Mouse (Mus musculus): ENCODE measurements around the gene Aqp7. TPM values are rescaled to one million over a fixed set of nuclear protein-coding genes. Genes with fewer than 3 reads are reported as not detected.

The Aqp7 gene
- polyA plus RNA-seq, 1 experiment: 0.70 TPM

GRCm38 (mm10) chr4:41042880-41043279 is 5.1 kb downstream of the Aqp7 start:
- no peak overlapping the region for H3K27ac ChIP-seq (ENCODE audit: control insufficient read depth, insufficient read depth, low read depth, low read length, poor library complexity)
- no peaks in the 10 kb centered on the region for H3K4me1 ChIP-seq (ENCODE audit: control insufficient read depth, insufficient read depth, low read length)
- no peak overlapping the region for H3K4me3 ChIP-seq (replicated peaks; ENCODE audit: control insufficient read depth, low read depth, low read length)
- no peak for TF ChIP-seq POLR2A (IDR thresholded peaks at IDR 0.05; ENCODE audit: borderline replicate concordance, control insufficient read depth, low read depth, low read length)
- TF ChIP-seq CTCF (IDR thresholded peaks at IDR 0.05; ENCODE audit: control insufficient read depth, insufficient read depth, low read length): no peak
- WGBS: 85% methylated on average over 12 of the region's 12 CpGs

- H3K4me1 ChIP-seq (ENCODE audit: control insufficient read depth, insufficient read depth, low read length): no peaks in the 10 kb centered on the region
- no peak overlapping the region for H3K4me3 ChIP-seq (replicated peaks; ENCODE audit: control insufficient read depth, low read depth, low read length)
- WGBS: 37% methylated on average over 7 of the region's 7 CpGs
- H3K27ac ChIP-seq (ENCODE audit: control insufficient read depth, insufficient read depth, low read depth, low read length, poor library complexity): no peak overlapping the region
- TF ChIP-seq POLR2A (IDR thresholded peaks at IDR 0.05; ENCODE audit: borderline replicate concordance, control insufficient read depth, low read depth, low read length) (no peak), CTCF (IDR thresholded peaks at IDR 0.05; ENCODE audit: control insufficient read depth, insufficient read depth, low read length) (no peak)
Observed at GRCm38 (mm10) chr4:41040983-41041382, 7.0 kb downstream of the Aqp7 start.

GRCm38 (mm10) chr4:41037942-41038341 is 10.0 kb downstream of the Aqp7 start:
- Histone ChIP-seq H3K4me1 (ENCODE audit: control insufficient read depth, insufficient read depth, low read length) (no peaks in the 10 kb centered on the region), H3K4me3 (replicated peaks; ENCODE audit: control insufficient read depth, low read depth, low read length) (no peak overlapping the region), H3K27ac (ENCODE audit: control insufficient read depth, insufficient read depth, low read depth, low read length, poor library complexity) (no peak overlapping the region)
- 63% methylated on average over 3 of the region's 3 CpGs for WGBS
- no peak for TF ChIP-seq CTCF (IDR thresholded peaks at IDR 0.05; ENCODE audit: control insufficient read depth, insufficient read depth, low read length)
- no peak for TF ChIP-seq POLR2A (IDR thresholded peaks at IDR 0.05; ENCODE audit: borderline replicate concordance, control insufficient read depth, low read depth, low read length)

- 86% methylated on average over 3 of the region's 3 CpGs for WGBS
- no peaks in the 10 kb centered on the region for H3K4me1 ChIP-seq (ENCODE audit: control insufficient read depth, insufficient read depth, low read length)
- no peak for TF ChIP-seq POLR2A (IDR thresholded peaks at IDR 0.05; ENCODE audit: borderline replicate concordance, control insufficient read depth, low read depth, low read length)
- TF ChIP-seq CTCF (IDR thresholded peaks at IDR 0.05; ENCODE audit: control insufficient read depth, insufficient read depth, low read length): no peak
- no peak overlapping the region for H3K4me3 ChIP-seq (replicated peaks; ENCODE audit: control insufficient read depth, low read depth, low read length)
- no peak overlapping the region for H3K27ac ChIP-seq (ENCODE audit: control insufficient read depth, insufficient read depth, low read depth, low read length, poor library complexity)
Observed at GRCm38 (mm10) chr4:41031242-41031641, 16.7 kb downstream of the Aqp7 start.

- TF ChIP-seq CTCF (IDR thresholded peaks at IDR 0.05; ENCODE audit: control insufficient read depth, insufficient read depth, low read length): no peak
- TF ChIP-seq POLR2A (IDR thresholded peaks at IDR 0.05; ENCODE audit: borderline replicate concordance, control insufficient read depth, low read depth, low read length): no peak
- 89% methylated on average over 5 of the region's 5 CpGs for WGBS
- Histone ChIP-seq H3K27ac (ENCODE audit: control insufficient read depth, insufficient read depth, low read depth, low read length, poor library complexity) (no peak overlapping the region), H3K4me1 (ENCODE audit: control insufficient read depth, insufficient read depth, low read length) (no peaks in the 10 kb centered on the region; the same call in 1 of the 2 replicates), H3K4me3 (replicated peaks; ENCODE audit: control insufficient read depth, low read depth, low read length) (no peak overlapping the region)
Observed at GRCm38 (mm10) chr4:41029372-41029771, 18.6 kb downstream of the Aqp7 start.

GRCm38 (mm10) chr4:41028272-41028671 is 19.7 kb downstream of the Aqp7 start:
- WGBS: 62% methylated on average over 4 of the region's 4 CpGs
- Histone ChIP-seq H3K4me1 (ENCODE audit: control insufficient read depth, insufficient read depth, low read length) (no peaks in the 10 kb centered on the region; the same call in 1 of the 2 replicates), H3K27ac (ENCODE audit: control insufficient read depth, insufficient read depth, low read depth, low read length, poor library complexity) (no peak overlapping the region), H3K4me3 (replicated peaks; ENCODE audit: control insufficient read depth, low read depth, low read length) (no peak overlapping the region)
- TF ChIP-seq CTCF (IDR thresholded peaks at IDR 0.05; ENCODE audit: control insufficient read depth, insufficient read depth, low read length) (no peak), POLR2A (IDR thresholded peaks at IDR 0.05; ENCODE audit: borderline replicate concordance, control insufficient read depth, low read depth, low read length) (no peak)

GRCm38 (mm10) chr4:41027872-41028271 is 20.1 kb downstream of the Aqp7 start:
- no peak overlapping the region for H3K27ac ChIP-seq (ENCODE audit: control insufficient read depth, insufficient read depth, low read depth, low read length, poor library complexity)
- TF ChIP-seq CTCF (IDR thresholded peaks at IDR 0.05; ENCODE audit: control insufficient read depth, insufficient read depth, low read length) (no peak), POLR2A (IDR thresholded peaks at IDR 0.05; ENCODE audit: borderline replicate concordance, control insufficient read depth, low read depth, low read length) (no peak)
- no peaks in the 10 kb centered on the region; the same call in 1 of the 2 replicates for H3K4me1 ChIP-seq (ENCODE audit: control insufficient read depth, insufficient read depth, low read length)
- H3K4me3 ChIP-seq (replicated peaks; ENCODE audit: control insufficient read depth, low read depth, low read length): no peak overlapping the region
- WGBS: 54% methylated on average over 3 of the region's 3 CpGs

- WGBS: 33% methylated on average over 8 of the region's 8 CpGs
- Histone ChIP-seq H3K4me1 (ENCODE audit: control insufficient read depth, insufficient read depth, low read length) (no peaks in the 10 kb centered on the region; the same call in 1 of the 2 replicates), H3K4me3 (replicated peaks; ENCODE audit: control insufficient read depth, low read depth, low read length) (no peak overlapping the region), H3K27ac (ENCODE audit: control insufficient read depth, insufficient read depth, low read depth, low read length, poor library complexity) (no peak overlapping the region)
- no peak for TF ChIP-seq POLR2A (IDR thresholded peaks at IDR 0.05; ENCODE audit: borderline replicate concordance, control insufficient read depth, low read depth, low read length)
- no peak for TF ChIP-seq CTCF (IDR thresholded peaks at IDR 0.05; ENCODE audit: control insufficient read depth, insufficient read depth, low read length)
Observed at GRCm38 (mm10) chr4:41026086-41026787, 21.7 kb downstream of the Aqp7 start.

Data from bone marrow, adult 2 months (tissue).